Comparison of ENCODE assay signal across 20 mouse cellular contexts in the genomic region with DNA sequence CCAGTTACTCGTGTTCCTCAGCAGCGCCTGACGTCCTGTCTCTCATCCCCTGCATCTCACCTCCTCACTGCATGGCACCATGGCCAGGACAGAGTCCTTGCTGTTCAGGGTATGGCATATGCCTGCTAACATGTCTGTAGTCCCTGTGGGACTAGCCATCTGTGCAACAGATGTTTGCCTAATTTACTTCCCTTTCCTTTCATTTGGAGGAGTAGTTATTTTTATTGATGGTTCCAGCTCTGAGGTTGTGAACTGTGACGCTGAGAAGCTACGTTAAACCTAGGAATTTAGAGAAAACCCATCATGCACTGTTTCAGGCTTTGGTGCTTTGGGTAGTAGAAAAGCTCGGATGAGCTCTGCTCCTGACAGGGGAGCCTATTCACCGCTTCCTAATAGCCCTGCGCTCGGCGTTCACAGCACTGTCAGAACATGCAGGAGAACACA. TPM values are rescaled to one million over a fixed set of nuclear protein-coding genes. Genes with fewer than 3 reads are reported as not detected.
A peak's percentile ranks its signal among the peaks of the same experiment; 100 is the strongest.
DNase-seq lines count a peak whose midpoint lies in the region; ATAC-seq lines count a peak whose summit lies in the region.
"Had no signal": no experiment of that assay in that cellular context is flagged by ENCODE, and none has a peak within 500 bp of the region (broad histone marks: within the 10 kb centered on the region; RNA-seq: fewer than 3 reads in every experiment).

No protein-coding gene starts in this region.

- no peaks in the 10 kb centered on the region for H3K27me3 ChIP-seq in neural tube, embryonic 15.5 days (replicated peaks)
- H3K27me3 ChIP-seq in embryonic facial prominence, embryonic 11.5 days (ENCODE audit: control insufficient read depth, insufficient read depth, low read length): no peaks in the 10 kb centered on the region
- H3K27me3 ChIP-seq in limb, embryonic 11.5 days (ENCODE audit: control insufficient read depth, insufficient read depth, low read length): no peaks in the 10 kb centered on the region
- H3K27me3 ChIP-seq: forebrain, embryonic 15.5 days; heart, embryonic 15.5 days; intestine, embryonic 15.5 days; kidney, embryonic 15.5 days had no signal

- no peaks in the 10 kb centered on the region for H3K9me3 ChIP-seq in neural tube, embryonic 15.5 days (replicated peaks)
- H3K9me3 ChIP-seq in embryonic facial prominence, embryonic 11.5 days (replicated peaks; ENCODE audit: control insufficient read depth, low read length): no peaks in the 10 kb centered on the region
- H3K9me3 ChIP-seq in limb, embryonic 11.5 days (ENCODE audit: control insufficient read depth, low read length): no peaks in the 10 kb centered on the region
- H3K9me3 ChIP-seq: forebrain, embryonic 15.5 days; heart, embryonic 15.5 days; intestine, embryonic 15.5 days; kidney, embryonic 15.5 days had no signal

- H3K4me2 ChIP-seq in neural tube, embryonic 15.5 days: no peak overlapping the region
- no peak overlapping the region for H3K4me2 ChIP-seq in embryonic facial prominence, embryonic 11.5 days (ENCODE audit: low read depth, low read length)
- no peak overlapping the region for H3K4me2 ChIP-seq in limb, embryonic 11.5 days (ENCODE audit: low read depth, severe bottlenecking)
- H3K4me2 ChIP-seq: forebrain, embryonic 15.5 days; heart, embryonic 15.5 days; intestine, embryonic 15.5 days; kidney, embryonic 15.5 days; lung, embryonic 14.5 days had no signal

- 62% methylated on average over 10 of the region's 10 CpGs for WGBS in neural tube, embryonic 15.5 days
- 64% methylated on average over 10 of the region's 10 CpGs for WGBS in embryonic facial prominence, embryonic 11.5 days
- 25% methylated on average over 10 of the region's 10 CpGs for WGBS in limb, embryonic 11.5 days

- DNase-seq in neural tube, embryonic 10.5 days (ENCODE audit: extremely low spot score, low spot score): peak; percentile 47
- peak; percentile 34 for DNase-seq in embryonic facial prominence, embryonic 11.5 days (ENCODE audit: low spot score)
- DNase-seq in limb, embryonic 11.5 days (ENCODE audit: low spot score): peak; percentile 75
- no peak for DNase-seq in lung, adult 18-20 months
- no peak for DNase-seq in thymus, postnatal 25 days
- DNase-seq in adipocyte (ENCODE audit: low spot score): no peak
- DNase-seq: adrenal gland, postnatal 36 days; cerebellum, adult 9-11 months; heart, adult 18-20 months; lung, embryonic 14.5 days; midbrain, embryonic 14.5 days; right cerebral cortex, adult 18-20 months had no signal

- ATAC-seq in neural tube, embryonic 15.5 days (ENCODE audit: low FRiP score): no peak
- ATAC-seq in embryonic facial prominence, embryonic 11.5 days (replicated peaks; ENCODE audit: insufficient number of reproducible peaks, low FRiP score, low TSS enrichment, low read depth): no peak
- ATAC-seq in limb, embryonic 11.5 days (ENCODE audit: insufficient number of reproducible peaks, low FRiP score, low TSS enrichment, low read depth): peak; percentile 80
- ATAC-seq: forebrain, embryonic 15.5 days; intestine, embryonic 15.5 days had no signal

- H3K27ac ChIP-seq in neural tube, embryonic 15.5 days (replicated peaks): no peak overlapping the region
- H3K27ac ChIP-seq in embryonic facial prominence, embryonic 11.5 days (replicated peaks; ENCODE audit: low read depth, low read length): no peak overlapping the region
- peak overlapping the region; percentile 71 for H3K27ac ChIP-seq in limb, embryonic 11.5 days (replicated peaks; ENCODE audit: low read depth, low read length)
- H3K27ac ChIP-seq: forebrain, embryonic 15.5 days; heart, embryonic 15.5 days; intestine, embryonic 15.5 days; kidney, embryonic 15.5 days; left cerebral cortex, adult 2 months; macrophage had no signal

- no peaks in the 10 kb centered on the region for H3K4me1 ChIP-seq in neural tube, embryonic 15.5 days
- no peaks in the 10 kb centered on the region for H3K4me1 ChIP-seq in embryonic facial prominence, embryonic 11.5 days (ENCODE audit: control insufficient read depth, insufficient read depth, low read length)
- H3K4me1 ChIP-seq in limb, embryonic 11.5 days (ENCODE audit: control insufficient read depth, insufficient read depth, low read length): peaks cover 13% of the 10 kb centered on the region
- H3K4me1 ChIP-seq: forebrain, embryonic 15.5 days; heart, embryonic 15.5 days; intestine, embryonic 15.5 days; kidney, embryonic 15.5 days had no signal

- no peak overlapping the region for H3K9ac ChIP-seq in neural tube, embryonic 15.5 days (replicated peaks)
- H3K9ac ChIP-seq in embryonic facial prominence, embryonic 11.5 days (replicated peaks; ENCODE audit: low read length): no peak overlapping the region
- no peak overlapping the region for H3K9ac ChIP-seq in limb, embryonic 11.5 days (ENCODE audit: low read length)
- H3K9ac ChIP-seq: forebrain, embryonic 15.5 days; heart, embryonic 15.5 days; intestine, embryonic 15.5 days; kidney, embryonic 15.5 days; lung, embryonic 14.5 days had no signal

- H3K36me3 ChIP-seq in neural tube, embryonic 15.5 days: peaks cover 91% of the 10 kb centered on the region
- peaks cover 27% of the 10 kb centered on the region for H3K36me3 ChIP-seq in embryonic facial prominence, embryonic 11.5 days (replicated peaks; ENCODE audit: control insufficient read depth, insufficient read depth, low read depth, low read length)
- H3K36me3 ChIP-seq in limb, embryonic 11.5 days (ENCODE audit: control insufficient read depth, insufficient read depth, low read length): peaks cover 28% of the 10 kb centered on the region

- H3K4me3 ChIP-seq in neural tube, embryonic 15.5 days (replicated peaks): no peak overlapping the region
- no peak overlapping the region for H3K4me3 ChIP-seq in embryonic facial prominence, embryonic 11.5 days (ENCODE audit: low read depth, low read length)
- H3K4me3 ChIP-seq in limb, embryonic 11.5 days (ENCODE audit: low read depth, low read length): no peak overlapping the region
- H3K4me3 ChIP-seq: forebrain, embryonic 15.5 days; heart, embryonic 15.5 days; intestine, embryonic 15.5 days; kidney, embryonic 15.5 days; left cerebral cortex, adult 2 months had no signal

RNA-seq across cellular contexts. Expression of a gene that starts 23.0 kb away (rescaled TPM):
- polyA plus RNA-seq in neural tube, embryonic 15.5 days (2015; fragmentation: Nextera tagmentation; extraction: Ambion mirVana): 17.7 and 21.4 TPM in 2 replicates
- 22.5 and 23.9 TPM in 2 replicates for polyA plus RNA-seq in embryonic facial prominence, embryonic 11.5 days (2014; fragmentation: Nextera tagmentation; extraction: Ambion mirVana)
- 23.0 and 27.3 TPM in 2 replicates for polyA plus RNA-seq in limb, embryonic 11.5 days (2014; fragmentation: Nextera tagmentation; extraction: Ambion mirVana)

RNA-seq across cellular contexts. Expression of a gene that starts 26.8 kb away (rescaled TPM):
- polyA plus RNA-seq in neural tube, embryonic 15.5 days (2015; fragmentation: Nextera tagmentation; extraction: Ambion mirVana): 17.7 and 19.7 TPM in 2 replicates
- polyA plus RNA-seq in embryonic facial prominence, embryonic 11.5 days (2014; fragmentation: Nextera tagmentation; extraction: Ambion mirVana): 14.2 and 14.6 TPM in 2 replicates
- polyA plus RNA-seq in limb, embryonic 11.5 days (2014; fragmentation: Nextera tagmentation; extraction: Ambion mirVana): 15.2 and 15.9 TPM in 2 replicates

RNA-seq across cellular contexts. Expression of a gene that starts 28.9 kb away (rescaled TPM):
- 0.36 and 0.61 TPM in 2 replicates for polyA plus RNA-seq in neural tube, embryonic 15.5 days (2015; fragmentation: Nextera tagmentation; extraction: Ambion mirVana)
- polyA plus RNA-seq in embryonic facial prominence, embryonic 11.5 days (2014; fragmentation: Nextera tagmentation; extraction: Ambion mirVana): 0.21 and 0.25 TPM in 2 replicates
- polyA plus RNA-seq in limb, embryonic 11.5 days (2014; fragmentation: Nextera tagmentation; extraction: Ambion mirVana): 0.11 and 0.17 TPM in 2 replicates
- polyA plus RNA-seq: small intestine, adult 2 months had no signal

Comparison
In these comparisons a context has a peak if more than half of its experiments do, and no peak if none do; other contexts are left out.
1. DNase-seq: peak in neural tube, embryonic 10.5 days (single experiment), embryonic facial prominence, embryonic 11.5 days (single experiment) and limb, embryonic 11.5 days (single experiment); none in lung, adult 18-20 months (0 of 2), thymus, postnatal 25 days (single experiment) and adipocyte (single experiment).